Mouse (Mus musculus) erythroid progenitor cell, adult 5-6 weeks (primary cell): ENCODE data around the gene Gm10803. TPM values are rescaled to one million over a fixed set of nuclear protein-coding genes. Genes with fewer than 3 reads are reported as not detected.

Source experiments
- ATAC-seq: replicated peaks from 2 replicates; pipeline ENCODE4 v1.8.0; 2016; ENCODE audit warnings: moderate number of reproducible peaks, mild to moderate bottlenecking, moderate TSS enrichment, inconsistent platforms; ENCODE audit not compliant: poor library complexity, low FRiP score, severe bottlenecking
- total RNA-seq, 2 experiments: library from RNA; stranded (forward) in 1 of 2; stranded (reverse) in 1 of 2; fragments of 150-400 nt in 1 of 2; fragments of 186-747, 209-891 nt in 1 of 2; gene quantifications; 2 replicates each; pipeline versions ENCODE4 v1.2.3 to v1.2.4; 2015 to 2017; ENCODE audit warnings: low replicate concordance in 2 of 2

Gm10803 gene
- total RNA-seq, 2 experiments from 2014 or later = not detected

DNA sequence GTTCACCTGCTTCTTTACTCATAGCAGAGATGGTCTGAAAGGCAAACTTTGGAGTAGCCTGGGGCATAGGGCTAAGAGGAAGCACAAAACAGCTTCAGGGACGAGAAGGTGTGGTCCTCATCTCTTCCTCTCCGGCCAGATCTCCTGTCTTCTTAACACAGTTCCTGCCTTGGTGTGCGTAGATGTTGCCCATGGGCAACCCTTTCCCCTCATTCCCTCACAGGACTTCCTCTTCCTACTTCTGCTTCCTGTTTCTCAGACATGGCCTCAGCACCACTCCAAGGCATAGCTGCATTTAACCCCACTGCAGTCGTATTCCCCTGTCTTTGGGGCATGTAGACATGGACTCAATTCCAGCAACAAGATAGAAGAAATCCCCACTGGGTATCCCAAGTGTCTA, 29.5 kb downstream of the Gm10803 start:
- no peak for ATAC-seq

DNA sequence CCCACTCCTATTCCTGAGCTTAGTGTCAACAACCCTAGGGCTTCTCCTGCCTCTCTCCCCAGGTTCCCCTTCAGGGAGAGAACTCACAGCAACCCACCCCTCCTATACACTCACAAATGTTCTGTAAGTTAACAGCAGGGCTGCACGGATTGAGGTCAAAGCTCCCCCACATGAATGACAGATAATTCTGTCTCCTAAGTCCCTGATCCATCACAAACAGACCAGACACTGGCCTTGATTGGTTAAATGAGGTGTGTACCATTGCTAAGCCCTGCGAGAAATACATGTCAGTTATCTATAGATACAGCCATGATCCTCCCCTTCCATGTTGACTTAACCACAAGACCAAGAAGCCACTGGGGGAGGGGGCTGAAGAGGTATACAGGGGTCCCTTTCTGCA, 31.3 kb downstream of the Gm10803 start:
- no peak for ATAC-seq

DNA sequence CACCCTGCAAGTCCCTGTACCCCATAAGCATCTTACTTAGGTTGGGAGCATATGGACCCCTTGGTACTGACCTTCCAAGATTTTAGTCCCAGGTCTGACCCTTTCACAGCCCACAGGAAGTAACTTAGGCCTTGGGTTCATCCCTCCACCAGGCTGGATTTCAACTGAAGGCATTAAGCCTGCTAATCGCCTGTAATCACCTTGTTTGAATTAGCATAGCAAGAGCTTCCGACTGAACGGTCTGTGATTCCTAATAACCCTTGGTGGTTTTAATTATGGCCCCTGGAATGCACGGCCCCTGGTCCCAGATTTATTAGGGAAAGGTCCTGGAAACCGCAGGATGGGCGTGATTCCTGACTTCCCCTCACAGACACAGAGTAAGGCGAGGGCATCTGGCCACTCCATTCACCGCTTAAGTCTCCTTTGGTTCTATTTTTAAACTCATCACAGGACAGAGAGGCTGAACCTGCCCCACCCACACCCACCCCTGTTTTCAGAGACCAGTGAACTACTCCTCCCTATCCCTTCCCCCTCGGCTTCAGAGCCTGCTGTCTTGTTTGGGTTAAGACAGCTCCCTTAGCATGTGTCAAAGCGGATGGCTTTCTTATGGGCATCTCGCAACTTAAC, 31.9 kb downstream of the Gm10803 start:
- no peak for ATAC-seq

DNA sequence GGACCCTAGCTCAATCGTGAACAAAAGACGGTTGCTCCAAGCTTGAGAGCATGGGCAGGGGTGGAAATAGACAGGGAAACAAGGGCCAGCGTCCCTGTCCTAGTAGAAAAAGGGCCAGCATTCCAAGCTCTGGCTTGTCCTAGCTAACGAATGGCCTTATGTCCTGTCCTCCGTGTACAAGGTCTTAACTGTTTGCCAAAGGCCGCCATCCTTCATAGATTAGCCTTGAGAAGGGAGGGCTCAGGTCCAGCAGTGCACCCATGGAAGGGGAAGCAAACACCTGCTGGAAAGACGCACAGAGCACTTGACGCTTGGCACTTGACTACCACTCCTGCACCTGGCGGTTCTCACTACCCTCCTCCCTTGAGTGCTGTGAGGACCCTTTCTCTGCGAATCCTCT, 32.8 kb downstream of the Gm10803 start:
- ATAC-seq = no peak

DNA sequence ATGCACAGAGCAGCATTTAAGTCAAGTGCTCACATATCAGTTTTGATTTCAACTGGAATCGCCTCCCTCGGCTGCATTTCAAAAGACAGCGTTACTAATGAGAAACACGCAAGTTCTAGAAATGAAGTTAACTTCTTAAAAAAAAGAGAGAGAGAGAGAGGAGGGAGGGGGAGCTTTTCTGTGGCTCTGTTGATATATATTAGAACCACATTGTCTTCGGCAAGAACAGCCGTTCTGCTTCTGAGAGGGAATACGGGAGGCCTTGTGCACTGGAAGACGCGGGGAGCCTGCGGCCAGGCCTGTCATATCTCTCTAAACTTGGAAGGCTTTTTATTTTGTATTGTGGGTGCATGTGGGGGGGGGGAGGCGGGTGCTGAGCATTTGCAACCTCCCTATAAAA, 36.8 kb downstream of the Gm10803 start:
- ATAC-seq = no peak

DNA sequence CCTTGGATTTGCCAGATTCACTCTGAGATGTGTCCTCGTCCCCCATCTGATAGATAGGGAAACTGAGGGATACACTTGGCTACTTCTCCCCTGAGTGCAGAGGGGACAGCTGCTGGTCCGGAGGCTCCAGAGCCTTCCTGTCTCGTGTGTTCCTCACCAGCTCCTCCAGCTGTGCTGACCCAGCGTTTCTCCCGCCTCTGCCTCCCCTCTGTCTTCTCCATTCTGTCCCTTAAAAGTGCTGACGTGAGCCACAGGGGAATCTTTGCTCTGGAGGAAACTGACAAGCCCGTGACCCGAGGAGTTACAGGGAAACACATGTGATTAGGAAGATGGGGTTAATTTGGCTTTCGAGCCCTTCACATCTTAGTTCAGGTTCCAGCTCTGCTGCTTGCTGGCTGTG, 39.4 kb downstream of the Gm10803 start:
- no peak for ATAC-seq

DNA sequence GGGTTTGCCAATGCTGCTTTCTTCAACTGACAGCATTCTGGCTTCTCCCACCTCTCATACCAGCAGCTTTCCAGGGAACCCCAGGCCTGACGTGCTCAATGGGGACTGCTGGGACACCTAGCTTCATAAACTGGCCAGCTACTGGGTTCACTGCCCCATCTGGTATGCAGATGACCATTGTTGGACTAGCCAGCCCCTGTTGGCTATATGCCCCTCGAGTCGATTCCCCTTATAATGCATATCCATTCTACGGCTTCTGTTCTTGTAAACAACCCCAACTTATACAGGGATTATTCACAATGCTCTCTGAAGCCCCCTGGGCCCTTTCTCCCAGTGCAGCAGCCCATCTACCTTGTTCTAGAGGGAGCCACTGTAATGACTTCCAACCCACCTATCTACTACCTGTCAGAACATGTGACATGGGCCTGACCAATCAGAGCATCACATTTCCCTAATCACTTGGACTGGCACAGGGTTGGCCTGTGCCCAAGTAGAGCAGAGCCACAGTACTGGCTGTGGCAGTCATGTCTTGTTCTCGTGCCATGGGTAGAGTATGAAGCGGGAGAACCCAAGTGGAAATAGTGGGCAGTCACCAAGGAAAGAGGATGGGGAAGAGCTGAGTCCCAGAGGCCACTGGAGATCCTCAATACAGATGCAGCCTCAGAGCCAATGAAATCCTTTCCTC, 44.4 kb downstream of the Gm10803 start:
- no peak for ATAC-seq

DNA sequence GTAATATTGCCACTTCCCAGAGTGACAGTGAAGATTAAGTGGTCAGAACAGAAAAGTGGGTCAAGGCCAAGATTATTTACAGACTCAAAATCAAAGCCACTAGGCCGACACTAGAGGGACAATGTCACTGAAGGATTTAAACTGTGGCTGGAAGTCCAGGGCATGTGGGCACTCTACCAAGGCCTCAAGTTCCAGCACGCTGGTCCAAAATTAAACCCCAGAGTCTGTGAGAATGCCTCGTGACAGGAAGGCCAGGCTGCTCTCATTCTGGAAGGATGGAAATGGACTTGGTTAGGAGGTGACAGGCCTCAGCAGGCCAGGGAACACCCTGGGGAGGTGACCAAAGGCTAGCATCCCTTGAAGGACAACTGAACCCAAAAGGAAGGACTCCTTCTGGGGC, 48.4 kb downstream of the Gm10803 start:
- no peak for ATAC-seq

DNA sequence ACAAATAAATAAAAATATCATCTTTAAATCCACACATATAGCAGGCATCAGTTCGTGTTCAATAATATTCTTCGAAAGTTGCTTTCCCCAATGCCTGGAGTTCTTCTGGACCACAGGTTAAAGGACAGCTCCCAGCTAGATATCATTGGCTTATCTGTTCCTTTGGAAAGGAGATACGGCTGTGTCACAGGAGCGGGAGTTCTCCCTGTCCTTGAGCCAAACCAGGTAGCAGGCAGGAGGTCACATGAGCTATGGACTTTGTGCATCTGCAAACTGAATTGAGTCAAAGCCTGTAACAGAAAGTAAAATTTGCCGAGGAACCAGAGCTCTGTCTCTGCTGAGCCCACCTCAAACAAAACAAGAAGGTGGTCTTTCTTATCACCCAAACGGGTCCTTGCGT, 52.7 kb downstream of the Gm10803 start:
- no peak for ATAC-seq

Other genes with a start within 250 kb of the Gm10803 start
- gene Tspan18, start 226.1 kb upstream of the Gm10803 start, total RNA-seq (2015; ENCODE audit: low replicate concordance) = 2.2 TPM in 1 of 2 replicates, not detected in the other
- gene Tspan18, start 226.1 kb upstream of the Gm10803 start, total RNA-seq (2017; ENCODE audit: low replicate concordance) = 0.61 and 0.64 TPM in 2 replicates
- 310 and 373 TPM in 2 replicates for gene Cd82, start 97.4 kb upstream of the Gm10803 start, total RNA-seq (2015; ENCODE audit: low replicate concordance)
- gene Cd82, start 97.4 kb upstream of the Gm10803 start, total RNA-seq (2017; ENCODE audit: low replicate concordance) = 342 and 415 TPM in 2 replicates
- not detected in 2 replicates for gene Alx4, start 81.8 kb downstream of the Gm10803 start, total RNA-seq (2015; ENCODE audit: low replicate concordance)
- not detected in 2 replicates for gene Alx4, start 81.8 kb downstream of the Gm10803 start, total RNA-seq (2017; ENCODE audit: low replicate concordance)